Mouse (Mus musculus) brain, embryonic 14.5 days (tissue): ENCODE results near the gene Msi1.

Experiments
- CTCF ChIP-seq: fragments of 200-500 bp; IDR thresholded peaks from 2 replicates; pipeline ENCODE4 v1.5.1; 2012; ENCODE audit warnings: inconsistent platforms, mild to moderate bottlenecking, moderate library complexity, borderline replicate concordance; ENCODE audit not compliant: insufficient read depth, insufficient read length; ENCODE audit errors: extremely low read depth
- POLR2A ChIP-seq: fragments of 200-500 bp; IDR thresholded peaks from 2 replicates; pipeline ENCODE4 v1.6.1; 2012; ENCODE audit warnings: mild to moderate bottlenecking, inconsistent platforms, borderline replicate concordance; ENCODE audit not compliant: poor library complexity, insufficient read depth, insufficient read length, severe bottlenecking; ENCODE audit errors: extremely low read depth

DNA sequence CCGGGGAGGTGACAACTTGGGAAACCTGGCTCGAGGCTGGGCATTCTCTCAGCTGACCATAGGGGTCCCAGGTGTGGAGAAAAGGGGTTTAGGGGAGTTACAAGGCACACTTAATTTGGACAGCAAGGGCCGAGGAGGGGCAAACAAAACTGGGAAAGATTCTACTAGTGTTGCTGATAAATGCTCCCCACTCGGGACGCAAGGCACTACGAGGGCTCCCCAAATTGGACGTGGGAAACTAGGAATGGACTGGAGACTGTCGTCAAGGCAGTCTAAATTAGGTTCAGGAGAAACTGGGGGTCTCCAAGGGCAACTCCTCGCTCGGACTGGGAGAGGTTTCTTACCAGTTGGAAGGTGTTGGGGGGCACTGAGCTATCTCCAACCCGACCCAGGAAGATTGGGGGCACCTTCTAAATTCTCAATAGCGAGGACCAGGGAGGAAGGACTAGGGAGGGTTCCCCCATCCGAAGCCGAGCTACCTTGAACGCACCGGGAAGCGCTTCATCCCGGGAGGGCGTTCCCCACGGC is 504 bp upstream of the Msi1 start:
- TF ChIP-seq POLR2A: no peak
- TF ChIP-seq CTCF: no peak
